8 mouse cellular contexts compared by ENCODE assay signal in genomic region chr1:119083468-119083921, GRCm38 (mm10). TPM values are rescaled to one million over a fixed set of nuclear protein-coding genes. Genes with fewer than 3 reads are reported as not detected.
DNase-seq lines count a peak whose midpoint lies in the region; ATAC-seq and TF ChIP-seq lines count a peak whose summit lies in the region.

No protein-coding gene starts in this region.

- peak; percentile 21 for DNase-seq in thymus, adult 2 months
- no peak for DNase-seq in thymus, adult 18-20 months
- peak; percentile 71 for DNase-seq in embryo, embryonic 11.5 days (ENCODE audit: low read depth, low spot score)
- peak; percentile 72 for DNase-seq in layer of hippocampus, adult 11-12 months (ENCODE audit: low spot score)
- peak; percentile 88 for DNase-seq in retina, postnatal 1 day
- DNase-seq in B cell, adult 2 months, result no peak

- H3K36me3 ChIP-seq in thymus, adult 2 months (ENCODE audit: control insufficient read depth, insufficient read depth, low read length), result no peaks in the 10 kb centered on the region
- no peaks in the 10 kb centered on the region for H3K36me3 ChIP-seq in heart, embryonic 16.5 days (ENCODE audit: control insufficient read depth, insufficient read depth)
- H3K36me3 ChIP-seq in liver, embryonic 15.5 days (replicated peaks), result no peaks in the 10 kb centered on the region

- peak; percentile 50 for ATAC-seq in heart, embryonic 16.5 days (replicated peaks; ENCODE audit: extremely low read depth, insufficient read depth, low FRiP score)
- ATAC-seq in liver, embryonic 15.5 days (ENCODE audit: insufficient read depth), result no peak

- no peak for TF ChIP-seq POLR2A in thymus, adult 2 months (IDR thresholded peaks at IDR 0.05; ENCODE audit: control insufficient read depth, extremely low read depth, insufficient read depth, low read length, poor library complexity)

- no peaks in the 10 kb centered on the region for H3K4me1 ChIP-seq in thymus, adult 2 months (replicated peaks; ENCODE audit: control insufficient read depth, insufficient read depth, low read length)
- H3K4me1 ChIP-seq in heart, embryonic 16.5 days (ENCODE audit: control insufficient read depth, insufficient read depth, low read length), result no peaks in the 10 kb centered on the region
- no peaks in the 10 kb centered on the region; the same call in 1 of the 2 replicates for H3K4me1 ChIP-seq in liver, embryonic 15.5 days (replicated peaks)

- no peaks in the 10 kb centered on the region for H3K27me3 ChIP-seq in thymus, adult 2 months (ENCODE audit: control insufficient read depth, insufficient read depth, low read length)
- peaks cover 3% of the 10 kb centered on the region; the same call in 1 of the 2 replicates for H3K27me3 ChIP-seq in heart, embryonic 16.5 days (ENCODE audit: control insufficient read depth, insufficient read depth, low read length)
- 0 out of 2 replicates have a peak, but pooled peaks cover 4% of the 10 kb centered on the region for H3K27me3 ChIP-seq in liver, embryonic 15.5 days

- H3K9me3 ChIP-seq in heart, embryonic 16.5 days (replicated peaks; ENCODE audit: control insufficient read depth, low read length), result no peaks in the 10 kb centered on the region
- H3K9me3 ChIP-seq in liver, embryonic 15.5 days (replicated peaks), result no peaks in the 10 kb centered on the region

- H3K4me2 ChIP-seq in heart, embryonic 16.5 days (ENCODE audit: low read depth, low read length), result peak overlapping the region; percentile 19; the same call in 1 of the 2 replicates
- 0 out of 2 replicates have a peak overlapping the region, but pooled peaks have one; percentile 5 for H3K4me2 ChIP-seq in liver, embryonic 15.5 days

- 30% methylated on average over 10 of the region's 10 CpGs for WGBS in thymus, adult 2 months
- 18% methylated on average over 10 of the region's 10 CpGs for WGBS in heart, embryonic 16.5 days
- 17% methylated on average over 10 of the region's 10 CpGs for WGBS in liver, embryonic 15.5 days (ENCODE audit: insufficient replicate concordance)

- H3K9ac ChIP-seq in heart, embryonic 16.5 days (ENCODE audit: low read length), result no peak overlapping the region
- no peak overlapping the region for H3K9ac ChIP-seq in liver, embryonic 15.5 days

- H3K4me3 ChIP-seq in thymus, adult 2 months (ENCODE audit: control insufficient read depth, insufficient read depth, low read length), result no peak overlapping the region
- H3K4me3 ChIP-seq in heart, embryonic 16.5 days (ENCODE audit: low read length), result no peak overlapping the region
- no peak overlapping the region for H3K4me3 ChIP-seq in liver, embryonic 15.5 days (replicated peaks)

- TF ChIP-seq CTCF in thymus, adult 2 months (IDR thresholded peaks at IDR 0.05; ENCODE audit: borderline replicate concordance, control insufficient read depth, extremely low read depth, insufficient read depth, low read length, poor library complexity), result no peak

- H3K27ac ChIP-seq in thymus, adult 2 months (ENCODE audit: control insufficient read depth, insufficient read depth, low read length), result no peak overlapping the region
- H3K27ac ChIP-seq in heart, embryonic 16.5 days (ENCODE audit: low read length), result no peak overlapping the region
- no peak overlapping the region for H3K27ac ChIP-seq in liver, embryonic 15.5 days (replicated peaks)

RNA-seq across cellular contexts. Expression of gene Gli2, which starts 30.1 kb away (rescaled TPM):
- polyA plus RNA-seq in thymus, adult 2 months (2012; rRNA removed), result 1.6 and 2.4 TPM in 2 replicates
- polyA plus RNA-seq in heart, embryonic 16.5 days (2015; fragmentation: Nextera tagmentation; extraction: Ambion mirVana), result 2.7 and 3.1 TPM in 2 replicates
- 0.26 and 0.35 TPM in 2 replicates for polyA plus RNA-seq in liver, embryonic 15.5 days (2015; fragmentation: Nextera tagmentation; extraction: Ambion mirVana)

Comparison
In these comparisons a context has a peak if more than half of its experiments do, and no peak if none do; other contexts are left out.
1. DNase-seq: peak in thymus, adult 2 months (single experiment), embryo, embryonic 11.5 days (single experiment), layer of hippocampus, adult 11-12 months (single experiment) and retina, postnatal 1 day (single experiment); none in thymus, adult 18-20 months (0 of 2) and B cell, adult 2 months (0 of 2).